Mouse (Mus musculus): Measurements from ENCODE around the gene Wwp2. TPM values are rescaled to one million over a fixed set of nuclear protein-coding genes. Genes with fewer than 3 reads are reported as not detected.

The Wwp2 gene
- total and polyA plus RNA-seq, 3 experiments: 18.7 to 31.5 (median 20.5) TPM

DNA sequence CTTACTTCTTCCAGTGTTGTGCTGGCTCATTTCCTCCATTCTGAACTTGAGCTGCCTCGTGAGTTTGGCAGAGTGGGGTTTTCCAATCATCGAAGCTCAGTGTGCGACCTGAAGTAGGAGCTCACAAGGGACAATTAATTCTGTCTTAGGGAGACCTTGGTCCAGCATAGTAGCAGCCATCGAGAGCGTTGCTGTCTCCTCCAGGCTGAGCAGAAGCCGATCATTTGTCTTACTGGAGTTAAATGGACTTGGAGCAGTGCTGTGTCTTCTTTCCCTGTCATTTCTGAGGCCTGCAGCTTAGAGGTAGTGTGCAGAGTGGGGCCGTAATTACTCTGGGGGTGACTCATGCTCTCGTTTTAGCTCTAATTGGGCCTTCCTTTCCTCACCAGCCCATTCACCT is 62.6 kb downstream of the Wwp2 start:
- TF ChIP-seq CTCF (IDR thresholded peaks at IDR 0.05) (no peak), POLR2A (IDR thresholded peaks at IDR 0.05; ENCODE audit: insufficient read depth, low read depth, low read length) (no peak), EP300 (IDR thresholded peaks at IDR 0.05; ENCODE audit: insufficient read depth, low read depth, low read length) (no peak)
- Histone ChIP-seq H3K79me2 (replicated peaks; ENCODE audit: control insufficient read depth, insufficient read depth, low read length) (no peaks in the 10 kb centered on the region), H3K36me3 (ENCODE audit: control insufficient read depth, insufficient read depth, low read length) (no peaks in the 10 kb centered on the region), H3K27ac (peak overlapping the region; percentile 47), H3K4me3 (no peak overlapping the region), H3K27me3 (ENCODE audit: control insufficient read depth, insufficient read depth, low read length) (no peaks in the 10 kb centered on the region), H3K9ac (ENCODE audit: low read depth, low read length) (no peak overlapping the region), H3K4me1 (ENCODE audit: control insufficient read depth, insufficient read depth, low read length) (peaks cover 5% of the 10 kb centered on the region)
- 46% methylated on average over 8 of the region's 8 CpGs for WGBS
- DNase-seq: no peak
- intact Hi-C loops (cut with DNase I): loop anchor here (5.0 kb wide), 1 partner anchor 43 kb away; no protein-coding TSS in a partner anchor

DNA sequence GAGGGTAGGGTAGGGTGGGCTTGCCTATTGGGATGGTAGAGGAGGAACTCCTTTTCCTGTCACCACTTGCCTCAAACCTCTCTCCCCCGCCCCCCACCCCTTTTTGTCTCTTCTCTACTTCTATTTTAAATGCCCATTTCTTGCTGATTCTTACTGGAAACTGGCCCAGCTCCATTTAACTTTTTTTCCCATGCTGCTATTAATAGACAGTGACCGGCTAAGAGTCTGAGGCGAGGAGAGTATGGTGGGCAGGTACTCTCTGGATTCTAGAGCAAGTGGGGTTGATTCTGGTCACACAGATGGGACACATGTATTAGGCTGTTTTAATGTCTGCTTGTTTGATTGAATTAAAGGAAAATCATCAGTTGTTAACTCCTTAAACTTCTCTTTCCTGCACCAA is 63.4 kb downstream of the Wwp2 start:
- Histone ChIP-seq H3K4me1 (ENCODE audit: control insufficient read depth, insufficient read depth, low read length) (peaks cover 7% of the 10 kb centered on the region), H3K27me3 (ENCODE audit: control insufficient read depth, insufficient read depth, low read length) (no peaks in the 10 kb centered on the region), H3K9ac (ENCODE audit: low read depth, low read length) (no peak overlapping the region), H3K79me2 (replicated peaks; ENCODE audit: control insufficient read depth, insufficient read depth, low read length) (no peaks in the 10 kb centered on the region), H3K36me3 (ENCODE audit: control insufficient read depth, insufficient read depth, low read length) (no peaks in the 10 kb centered on the region), H3K27ac (no peak overlapping the region), H3K4me3 (no peak overlapping the region)
- TF ChIP-seq POLR2A (IDR thresholded peaks at IDR 0.05; ENCODE audit: insufficient read depth, low read depth, low read length) (no peak), CTCF (IDR thresholded peaks at IDR 0.05) (no peak), EP300 (IDR thresholded peaks at IDR 0.05; ENCODE audit: insufficient read depth, low read depth, low read length) (no peak)
- DNase-seq: no peak
- intact Hi-C loops (cut with DNase I): loop anchor here (5.0 kb wide), 1 partner anchor 43 kb away; no protein-coding TSS in a partner anchor
- 46% methylated on average over 3 of the region's 3 CpGs for WGBS

DNA sequence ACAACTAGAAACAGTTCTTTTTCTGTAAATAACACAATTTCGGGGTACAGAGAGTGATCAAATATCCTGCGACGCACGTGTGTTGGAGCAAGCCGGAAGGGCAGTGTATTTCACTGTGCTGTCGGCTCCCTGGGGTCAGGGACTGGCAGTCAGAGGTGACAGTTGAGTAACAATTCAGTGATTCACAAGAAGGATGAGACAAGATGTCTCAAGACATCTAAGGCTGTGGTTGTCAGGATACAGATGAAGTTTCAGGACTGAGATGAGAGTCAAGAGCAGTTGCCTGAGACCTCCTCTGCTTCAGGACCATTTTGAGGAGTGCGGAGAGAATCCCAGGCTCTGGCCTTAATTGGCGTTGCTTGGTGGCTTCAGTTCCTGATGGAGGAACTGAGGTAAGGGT is 66.2 kb downstream of the Wwp2 start:
- Histone ChIP-seq H3K27me3 (ENCODE audit: control insufficient read depth, insufficient read depth, low read length) (no peaks in the 10 kb centered on the region), H3K79me2 (replicated peaks; ENCODE audit: control insufficient read depth, insufficient read depth, low read length) (no peaks in the 10 kb centered on the region), H3K4me3 (no peak overlapping the region), H3K27ac (no peak overlapping the region), H3K9ac (ENCODE audit: low read depth, low read length) (no peak overlapping the region), H3K36me3 (ENCODE audit: control insufficient read depth, insufficient read depth, low read length) (no peaks in the 10 kb centered on the region), H3K4me1 (ENCODE audit: control insufficient read depth, insufficient read depth, low read length) (peaks cover 7% of the 10 kb centered on the region)
- 93% methylated on average over 8 of the region's 8 CpGs for WGBS
- intact Hi-C loops (cut with DNase I): no loop called here
- DNase-seq: no peak
- TF ChIP-seq POLR2A (IDR thresholded peaks at IDR 0.05; ENCODE audit: insufficient read depth, low read depth, low read length): no peak
- TF ChIP-seq CTCF (IDR thresholded peaks at IDR 0.05): no peak
- no peak for TF ChIP-seq EP300 (IDR thresholded peaks at IDR 0.05; ENCODE audit: insufficient read depth, low read depth, low read length)

DNA sequence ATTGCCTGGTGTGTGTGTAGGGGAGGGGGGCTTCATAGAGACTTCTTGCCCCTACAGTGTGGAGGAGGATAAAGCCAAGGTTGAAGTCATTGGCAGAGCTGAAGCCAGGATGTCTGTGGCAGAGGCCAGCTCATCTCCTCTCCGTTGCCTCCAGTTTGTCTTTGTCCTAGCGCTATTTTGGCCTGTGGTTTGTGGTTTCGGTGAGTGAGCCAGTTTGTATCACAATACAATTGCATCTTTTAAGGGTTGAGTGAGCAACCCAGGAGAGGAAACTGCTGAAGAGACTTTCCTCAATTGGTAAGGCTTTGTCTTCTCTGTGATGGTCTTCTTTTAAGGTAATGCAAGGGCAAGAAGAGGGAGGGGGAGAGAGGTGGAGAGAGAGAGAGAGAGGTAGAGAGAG is 66.8 kb downstream of the Wwp2 start:
- Histone ChIP-seq H3K27me3 (ENCODE audit: control insufficient read depth, insufficient read depth, low read length) (no peaks in the 10 kb centered on the region), H3K27ac (no peak overlapping the region), H3K79me2 (replicated peaks; ENCODE audit: control insufficient read depth, insufficient read depth, low read length) (no peaks in the 10 kb centered on the region), H3K4me1 (ENCODE audit: control insufficient read depth, insufficient read depth, low read length) (peaks cover 7% of the 10 kb centered on the region), H3K9ac (ENCODE audit: low read depth, low read length) (no peak overlapping the region), H3K36me3 (ENCODE audit: control insufficient read depth, insufficient read depth, low read length) (no peaks in the 10 kb centered on the region), H3K4me3 (no peak overlapping the region)
- TF ChIP-seq POLR2A (IDR thresholded peaks at IDR 0.05; ENCODE audit: insufficient read depth, low read depth, low read length) (no peak), CTCF (IDR thresholded peaks at IDR 0.05) (no peak), EP300 (IDR thresholded peaks at IDR 0.05; ENCODE audit: insufficient read depth, low read depth, low read length) (no peak)
- no peak for DNase-seq
- whole genome bisulfite sequencing: 81% methylated on average over 3 of the region's 3 CpGs
- intact Hi-C loops (cut with DNase I): no loop called here

DNA sequence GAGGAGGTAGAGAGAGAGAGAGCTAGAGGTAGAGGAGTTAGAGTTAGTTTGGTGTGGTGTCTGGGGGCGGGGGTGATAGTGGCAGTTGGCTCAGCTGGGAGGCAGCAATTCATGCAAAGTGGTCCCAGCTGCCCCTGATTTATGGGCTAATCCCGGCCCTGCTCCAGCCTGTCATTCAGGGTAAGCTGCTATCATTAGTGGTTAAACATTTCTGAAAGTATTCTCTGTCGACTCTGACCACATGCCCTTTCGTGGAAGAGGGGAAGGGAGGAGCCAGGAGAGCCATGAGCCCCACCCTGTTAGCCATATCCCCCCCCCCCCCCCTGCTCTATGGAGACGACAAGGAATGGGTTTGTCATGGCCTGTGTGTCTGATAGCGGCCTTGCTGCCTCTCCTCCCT is 67.2 kb downstream of the Wwp2 start:
- no peak overlapping the region for H3K9ac ChIP-seq (ENCODE audit: low read depth, low read length)
- intact Hi-C loops (cut with DNase I): no loop called here
- no peak for DNase-seq
- no peak overlapping the region for H3K27ac ChIP-seq
- H3K36me3 ChIP-seq (ENCODE audit: control insufficient read depth, insufficient read depth, low read length): no peaks in the 10 kb centered on the region
- H3K4me1 ChIP-seq (ENCODE audit: control insufficient read depth, insufficient read depth, low read length): peaks cover 7% of the 10 kb centered on the region
- WGBS: 41% methylated on average over 6 of the region's 6 CpGs
- no peaks in the 10 kb centered on the region for H3K27me3 ChIP-seq (ENCODE audit: control insufficient read depth, insufficient read depth, low read length)
- H3K4me3 ChIP-seq: no peak overlapping the region
- no peaks in the 10 kb centered on the region for H3K79me2 ChIP-seq (replicated peaks; ENCODE audit: control insufficient read depth, insufficient read depth, low read length)
- TF ChIP-seq CTCF (IDR thresholded peaks at IDR 0.05) (no peak), EP300 (IDR thresholded peaks at IDR 0.05; ENCODE audit: insufficient read depth, low read depth, low read length) (no peak), POLR2A (IDR thresholded peaks at IDR 0.05; ENCODE audit: insufficient read depth, low read depth, low read length) (no peak)

DNA sequence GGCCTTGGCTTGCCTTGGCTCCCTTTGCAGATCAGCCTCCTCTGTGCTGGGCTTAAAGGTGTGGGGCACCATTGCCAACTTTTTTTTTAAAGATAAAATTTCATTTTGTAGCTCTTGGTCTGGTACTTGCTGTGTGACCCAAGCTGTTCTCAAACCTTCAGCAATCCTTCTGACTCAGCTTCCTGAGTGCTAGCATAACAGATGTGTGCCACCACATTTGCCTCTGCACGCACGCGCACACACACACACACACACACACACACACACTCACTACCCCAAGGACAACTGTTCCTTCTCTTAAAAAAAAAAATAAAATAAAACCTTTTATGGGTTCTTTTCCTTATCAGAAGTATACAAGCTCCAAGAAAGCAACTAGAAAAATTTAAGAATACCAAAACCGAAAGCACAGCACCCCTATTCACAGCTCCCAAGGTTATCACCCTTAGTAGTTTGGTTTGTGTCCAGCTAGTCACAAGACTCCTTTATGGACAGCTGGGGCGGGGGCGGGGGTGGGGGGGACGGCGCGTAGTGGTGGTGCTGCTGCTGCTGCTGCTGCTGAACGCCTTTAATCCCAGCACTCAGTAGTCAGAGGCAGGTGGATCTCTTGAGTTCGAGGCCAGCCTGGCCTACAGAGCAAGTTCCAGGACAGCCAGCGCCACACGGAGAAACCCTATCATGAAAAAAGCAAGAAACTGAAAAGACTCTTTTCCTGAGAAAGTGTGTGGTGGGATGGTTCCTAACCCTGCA is 68.2 kb downstream of the Wwp2 start:
- Histone ChIP-seq H3K79me2 (replicated peaks; ENCODE audit: control insufficient read depth, insufficient read depth, low read length) (no peaks in the 10 kb centered on the region), H3K9ac (ENCODE audit: low read depth, low read length) (no peak overlapping the region), H3K27ac (no peak overlapping the region), H3K27me3 (ENCODE audit: control insufficient read depth, insufficient read depth, low read length) (no peaks in the 10 kb centered on the region), H3K36me3 (ENCODE audit: control insufficient read depth, insufficient read depth, low read length) (no peaks in the 10 kb centered on the region), H3K4me3 (no peak overlapping the region), H3K4me1 (ENCODE audit: control insufficient read depth, insufficient read depth, low read length) (peaks cover 3% of the 10 kb centered on the region)
- 62% methylated on average over 13 of the region's 13 CpGs for WGBS
- no peak for TF ChIP-seq EP300 (IDR thresholded peaks at IDR 0.05; ENCODE audit: insufficient read depth, low read depth, low read length)
- no peak for TF ChIP-seq CTCF (IDR thresholded peaks at IDR 0.05)
- no peak for TF ChIP-seq POLR2A (IDR thresholded peaks at IDR 0.05; ENCODE audit: insufficient read depth, low read depth, low read length)
- DNase-seq: no peak
- intact Hi-C loops (cut with DNase I): no loop called here
